Mouse (Mus musculus) G1E-ER4 (cell line): ENCODE results near the gene Omd. TPM values are rescaled to one million over a fixed set of nuclear protein-coding genes. Genes with fewer than 3 reads are reported as not detected.

Experiments used
- GATA1 ChIP-seq: IDR thresholded peaks from one replicate; pipeline ENCODE4 v1.8.0; 2012; ENCODE audit warnings: low read length, inconsistent platforms
- polyA plus RNA-seq: library from polyadenylated mRNA; stranded (reverse); fragments of >175 nt; gene quantifications from 2 replicates; pipeline ENCODE4 v1.2.3, GENCODE M21; 2012

Omd gene
- polyA plus RNA-seq, result not detected in 2 replicates

DNA sequence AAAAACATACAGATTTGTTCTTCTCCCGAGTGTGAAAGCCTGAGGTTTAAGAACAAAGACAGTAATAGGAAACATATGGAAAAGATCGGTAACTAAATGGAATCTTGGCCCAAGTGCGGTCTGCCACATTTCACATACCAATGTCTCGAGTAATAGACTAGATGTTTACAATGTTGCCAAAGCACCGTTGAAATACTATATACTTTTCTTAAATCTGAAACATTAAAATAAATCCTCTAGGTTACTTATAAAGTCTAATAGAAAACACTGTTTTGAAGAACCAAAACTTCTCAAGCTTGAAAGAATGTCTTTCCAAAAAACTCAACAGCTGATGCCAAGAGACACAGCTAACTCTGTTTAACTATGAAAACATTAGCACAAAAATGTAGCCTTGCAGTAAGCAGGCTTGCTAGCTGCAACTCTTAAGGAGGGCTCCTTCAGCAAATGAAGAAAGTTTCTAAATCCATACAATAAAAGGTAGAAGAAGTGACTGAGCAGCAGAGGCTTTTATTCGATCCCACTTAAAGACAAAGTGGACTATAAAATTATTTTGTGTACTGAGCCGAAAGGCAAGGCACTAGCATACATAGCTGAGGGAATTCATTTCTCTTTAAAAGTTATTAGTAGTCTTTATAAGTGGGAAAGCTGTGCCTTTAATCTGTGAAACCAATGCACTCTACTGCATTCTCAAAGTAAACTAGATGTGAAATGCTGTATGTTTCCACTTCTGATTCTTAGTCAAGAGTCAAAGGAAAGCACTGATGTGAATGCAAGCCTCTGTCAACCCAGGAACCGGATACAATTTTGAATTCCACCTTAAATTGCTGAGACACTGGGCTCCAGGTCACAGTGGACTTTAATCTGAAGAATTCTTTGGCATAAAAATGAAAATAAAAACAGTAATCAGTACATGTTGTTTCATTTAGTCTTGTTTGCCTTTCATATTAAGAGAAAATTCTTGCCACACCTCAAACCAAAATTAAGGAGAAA lies at the start of gene Omd:
Gene Omd (plus strand): TSS at position 922 of the 990 bp plus-strand sequence.
- TF ChIP-seq GATA1, result no peak

DNA sequence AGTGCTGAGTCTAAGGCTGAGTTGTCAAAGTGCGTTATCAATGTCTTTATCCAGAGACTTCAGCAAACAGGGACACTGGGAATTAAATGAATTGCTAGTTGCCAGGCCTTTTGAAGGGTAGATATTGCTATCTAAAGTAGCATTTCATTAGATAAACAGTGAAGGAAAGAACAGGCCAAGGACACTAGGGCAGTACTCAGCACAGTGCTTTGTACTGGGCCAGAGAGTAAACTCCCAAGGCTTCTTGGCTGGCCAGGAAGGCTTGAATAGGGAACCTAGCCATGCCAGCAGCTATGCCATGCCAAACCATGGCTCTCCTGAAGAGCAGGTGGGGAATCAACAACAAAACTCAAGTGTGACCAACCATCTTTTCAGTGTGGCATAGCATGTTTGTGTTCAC lies 45.3 kb upstream of the Omd start:
- no peak for TF ChIP-seq GATA1

DNA sequence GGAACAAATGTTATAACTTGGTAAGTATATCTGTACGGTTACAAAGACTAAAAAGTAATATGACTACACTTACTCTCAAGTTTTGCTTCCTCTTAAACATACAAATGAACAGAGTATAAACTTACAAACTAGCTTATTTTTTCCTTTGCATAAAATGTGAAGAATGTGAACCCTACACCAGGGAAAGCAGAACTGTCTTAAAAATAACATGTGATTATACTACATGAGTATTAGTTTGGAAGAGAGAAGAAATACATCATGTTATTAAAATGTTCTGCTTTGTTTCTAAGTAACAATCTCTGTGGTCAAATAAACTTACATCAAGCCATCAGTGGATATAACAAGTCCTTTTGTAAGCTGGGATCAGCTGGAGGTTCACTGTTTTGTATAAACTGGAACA lies 43.6 kb upstream of the Omd start:
- TF ChIP-seq GATA1, result no peak

DNA sequence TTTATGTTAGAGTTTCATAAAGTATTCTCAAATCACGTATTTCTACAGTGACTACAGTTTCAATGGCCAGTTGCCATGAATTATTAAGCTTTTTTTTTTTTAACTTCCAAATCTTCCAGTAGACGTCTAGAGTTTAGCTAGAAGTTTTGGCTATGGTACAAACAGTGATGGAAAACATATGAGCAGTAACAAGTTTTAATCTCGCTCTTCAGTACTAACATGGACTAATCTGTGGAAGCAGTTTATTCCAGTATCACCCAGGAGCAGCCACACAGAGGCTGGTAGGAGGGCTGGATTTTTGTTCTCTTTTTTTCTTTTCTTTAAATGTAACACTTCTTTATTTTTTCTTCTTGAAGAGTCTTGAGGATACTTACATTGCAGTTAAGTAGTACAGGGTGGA lies 38.0 kb upstream of the Omd start, which contains the start of gene Aspn:
Gene Aspn (plus strand): TSS at position 165 of the 400 bp plus-strand sequence.
- TF ChIP-seq GATA1, result no peak

DNA sequence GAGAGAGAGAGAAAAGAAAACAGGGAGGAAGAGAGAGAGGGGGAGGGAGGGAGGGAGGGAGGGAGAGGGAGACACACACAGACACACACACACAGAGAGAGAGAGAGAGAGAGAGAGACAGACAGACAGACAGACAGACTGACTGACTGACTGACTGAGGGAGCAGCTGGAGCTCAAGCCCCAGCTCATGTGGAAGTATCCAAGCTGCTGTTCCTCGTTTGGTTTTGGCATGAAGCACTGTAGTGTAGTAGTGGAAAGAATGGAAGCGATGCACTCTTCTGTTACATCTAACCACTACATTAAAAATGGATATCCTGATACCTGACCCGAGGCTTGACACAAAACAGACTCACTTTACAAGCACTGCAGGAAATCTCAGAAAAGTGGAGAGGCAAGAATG lies 36.6 kb upstream of the Omd start:
- TF ChIP-seq GATA1, result no peak

DNA sequence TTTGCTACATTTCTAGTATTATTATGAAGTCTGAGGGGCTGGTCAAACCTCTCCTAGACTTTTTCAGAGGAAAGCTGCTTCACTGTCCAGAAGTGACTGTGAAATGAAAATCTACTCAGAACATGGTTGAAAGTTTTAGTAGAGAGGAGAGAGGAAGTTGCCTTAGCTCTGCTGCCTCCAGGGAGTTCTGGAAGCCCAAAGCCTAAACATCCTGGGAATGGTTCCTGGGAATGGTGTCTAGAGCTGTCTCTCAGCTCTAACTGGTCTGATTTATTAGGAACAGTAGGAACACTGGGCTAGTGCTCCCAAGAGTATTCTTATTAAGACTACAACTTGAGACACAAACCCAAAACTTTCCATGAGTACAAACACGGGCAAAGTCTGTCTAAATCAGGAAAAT lies 35.7 kb upstream of the Omd start:
- no peak for TF ChIP-seq GATA1

DNA sequence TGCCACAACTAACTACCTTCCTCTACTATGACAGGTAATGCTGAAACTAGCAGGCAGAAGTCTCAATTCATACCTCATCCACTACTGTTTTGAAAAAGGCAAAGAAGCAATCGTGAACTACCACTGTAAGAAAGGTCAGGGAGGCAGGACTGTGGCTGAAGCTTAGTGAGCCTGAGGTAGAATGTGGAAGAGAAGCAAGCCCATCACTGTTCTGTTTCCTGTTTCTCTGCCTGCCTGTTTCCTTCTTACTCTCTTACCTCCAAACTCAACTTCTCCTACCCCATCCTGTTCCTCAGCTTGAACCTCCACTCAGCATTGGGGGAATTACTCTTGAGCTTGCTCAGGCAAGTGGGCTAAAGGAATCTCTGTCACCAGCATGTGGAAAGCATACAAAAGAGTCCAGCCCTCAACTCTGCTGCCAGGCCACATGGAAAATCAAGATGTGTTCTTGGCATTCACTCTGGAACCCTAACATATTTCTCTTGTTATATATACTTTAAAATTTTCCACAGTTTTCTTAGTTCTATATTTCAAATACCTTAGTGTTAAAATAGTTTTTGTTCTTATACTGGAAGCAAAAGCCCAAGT lies 34.6 kb upstream of the Omd start:
- no peak for TF ChIP-seq GATA1

DNA sequence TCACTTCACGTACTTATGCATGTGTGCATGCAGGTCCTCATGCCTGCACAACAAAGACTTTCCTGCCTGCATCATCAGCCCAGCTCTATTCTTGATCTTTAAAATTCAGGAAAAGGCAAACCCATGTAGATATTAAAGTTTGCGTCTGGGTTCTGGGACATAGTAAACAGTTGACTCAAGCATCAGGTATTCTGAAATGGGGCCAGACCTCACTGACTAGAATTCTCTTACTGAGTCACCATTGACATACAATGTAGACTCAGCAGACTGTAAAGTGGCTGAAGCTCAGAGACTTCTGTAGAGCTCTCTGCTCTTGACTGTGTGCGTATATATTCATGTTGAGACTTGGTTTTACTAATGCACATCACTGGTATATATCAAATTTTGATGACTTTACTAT lies 32.6 kb upstream of the Omd start:
- TF ChIP-seq GATA1, result no peak

DNA sequence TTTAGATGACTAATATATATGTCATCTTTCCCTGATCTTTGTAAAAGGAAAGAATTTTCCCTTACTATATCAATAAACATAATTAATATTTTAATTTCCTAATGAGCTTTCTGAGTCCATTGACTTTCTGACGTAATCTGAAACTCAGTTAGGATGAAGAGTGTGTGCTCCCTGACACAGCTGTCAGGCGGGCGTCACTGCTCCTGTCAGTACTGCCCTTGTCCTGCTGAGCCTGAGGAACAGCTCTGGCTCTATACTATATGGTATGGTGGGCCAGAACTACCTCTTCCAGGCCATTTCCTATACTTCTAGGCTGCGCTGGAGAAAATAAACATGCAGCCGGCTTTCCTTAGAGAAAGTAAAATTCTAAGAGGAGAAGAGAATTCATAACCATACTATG lies 27.7 kb upstream of the Omd start:
- TF ChIP-seq GATA1, result no peak

DNA sequence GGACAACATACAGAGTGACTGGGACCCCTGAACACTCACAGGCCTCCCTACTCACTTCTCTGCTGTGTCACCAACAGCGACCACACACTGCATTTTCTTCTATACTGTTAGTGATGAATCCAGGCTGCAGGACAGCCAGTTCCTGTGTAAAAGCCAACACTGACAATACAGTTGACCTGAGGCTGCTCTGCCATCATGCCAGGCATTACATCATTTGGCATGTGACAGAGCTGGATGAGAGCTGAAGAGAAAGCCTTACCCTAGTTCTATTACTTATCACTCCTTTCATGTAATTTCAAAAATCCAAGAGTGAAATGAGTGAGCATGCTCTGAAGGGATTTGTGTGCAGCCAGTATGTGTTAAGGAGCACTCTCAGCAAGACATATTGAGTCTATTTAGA lies 26.1 kb upstream of the Omd start:
- no peak for TF ChIP-seq GATA1

DNA sequence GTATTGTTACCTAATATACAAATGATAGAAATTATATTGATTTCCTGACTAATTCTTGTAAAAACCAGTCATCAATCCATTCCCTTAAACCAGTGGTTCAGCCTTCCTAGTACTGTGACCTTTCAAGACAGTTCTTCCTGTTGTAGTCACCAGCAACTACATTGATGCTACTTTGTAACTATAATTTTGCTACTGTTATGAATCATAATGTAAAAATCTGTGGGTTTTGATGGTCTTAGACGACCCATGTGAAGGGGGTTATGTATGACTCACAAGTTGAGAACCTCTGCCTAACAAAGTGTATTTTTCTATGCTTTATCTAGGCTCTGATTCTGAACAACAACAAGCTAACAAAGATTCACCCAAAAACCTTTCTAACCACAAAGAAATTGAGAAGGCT lies 25.3 kb upstream of the Omd start:
- no peak for TF ChIP-seq GATA1

DNA sequence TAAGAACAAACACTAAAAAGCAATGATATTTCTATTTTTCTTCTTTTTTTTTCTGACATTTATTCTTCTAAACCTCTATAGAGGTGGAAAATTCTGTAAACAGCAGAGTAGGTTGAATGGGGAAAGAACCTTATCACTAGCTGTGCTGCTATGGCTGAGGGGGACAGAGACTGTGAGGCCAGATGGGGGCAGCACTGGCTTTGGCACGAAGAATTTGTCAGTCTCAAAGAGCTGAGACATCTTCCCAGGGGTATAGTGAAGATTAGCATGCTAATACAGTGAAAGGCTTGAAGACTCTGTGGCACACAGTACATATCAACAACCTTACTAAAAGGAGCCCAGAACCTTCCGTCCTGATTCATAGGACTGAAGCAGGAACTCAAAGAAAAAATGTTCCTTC lies 23.1 kb upstream of the Omd start:
- TF ChIP-seq GATA1, result no peak

DNA sequence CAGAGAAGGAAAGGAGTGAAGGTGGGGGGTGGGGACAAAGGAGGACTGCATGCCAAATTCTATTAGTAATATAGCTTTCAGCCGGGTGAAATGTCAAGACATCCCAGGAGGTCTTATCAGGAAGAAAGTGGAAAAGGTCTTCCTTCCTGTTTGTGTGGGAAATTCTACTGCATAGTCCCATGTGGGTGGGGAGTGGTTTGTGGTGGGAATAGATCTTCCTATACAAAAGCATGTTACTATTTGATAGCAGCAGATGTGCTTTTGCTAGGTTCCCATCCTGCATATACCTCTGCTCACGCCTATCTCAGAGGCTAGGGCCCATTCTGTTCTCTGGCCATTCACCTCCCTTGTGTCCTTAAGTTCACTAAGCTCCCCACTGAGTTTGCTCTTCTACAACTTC lies 21.4 kb upstream of the Omd start:
- peak; percentile 67 for TF ChIP-seq GATA1

DNA sequence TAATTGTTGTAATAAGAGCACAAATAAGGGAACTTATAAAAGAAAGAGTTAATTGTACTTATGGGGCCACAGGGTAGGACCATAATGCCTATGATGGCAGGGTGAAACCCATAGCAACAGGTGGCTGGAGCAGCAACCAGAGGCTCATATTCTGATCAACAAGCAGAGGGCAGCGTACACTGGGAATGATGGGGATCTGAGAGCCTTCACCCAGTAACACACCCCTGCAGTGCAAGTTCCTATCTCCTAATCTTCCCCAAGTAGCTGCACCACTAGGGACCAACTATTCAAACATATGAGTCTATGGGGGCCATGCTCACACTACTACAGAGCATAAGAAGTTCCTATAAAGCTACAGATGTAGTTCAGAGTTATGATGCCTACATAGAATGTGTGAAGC lies 17.9 kb upstream of the Omd start:
- TF ChIP-seq GATA1, result no peak

DNA sequence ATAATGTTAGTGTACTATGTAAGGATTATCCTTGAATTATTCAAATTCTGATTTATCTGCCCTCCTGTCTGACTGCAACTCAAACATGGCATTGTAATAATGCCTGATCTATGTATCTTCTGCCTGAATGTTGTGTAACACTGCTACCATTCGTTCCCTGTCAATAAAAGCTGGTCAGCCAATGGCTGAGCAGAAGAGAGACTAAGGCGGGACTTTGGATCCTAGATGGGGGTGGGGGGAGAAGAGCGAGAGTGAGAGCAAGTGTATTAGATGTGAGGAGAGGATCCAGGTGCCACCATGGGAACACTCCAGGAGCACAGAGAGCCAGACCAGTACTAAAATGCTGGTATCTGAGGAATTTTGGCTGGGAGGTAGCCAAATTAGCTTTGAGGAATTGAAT lies 11.9 kb upstream of the Omd start:
- no peak for TF ChIP-seq GATA1

DNA sequence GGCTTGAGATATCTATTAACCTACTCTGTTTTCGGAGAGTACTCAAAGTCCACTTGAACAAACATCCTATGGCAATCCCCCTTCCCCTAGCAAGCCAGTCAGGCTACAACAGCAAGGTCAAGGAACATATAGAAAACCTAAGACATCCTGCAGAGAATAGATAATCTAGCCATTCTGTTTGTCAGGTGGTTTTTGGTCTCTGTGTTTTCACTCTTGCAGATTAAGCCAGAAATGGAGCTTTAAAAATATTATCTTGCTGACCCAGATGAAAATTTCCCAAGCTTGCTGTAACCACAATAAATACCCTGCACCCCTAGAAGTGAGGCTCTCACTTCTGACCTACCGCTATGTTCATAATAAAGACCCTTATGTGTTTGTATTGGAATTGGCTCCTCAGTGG lies 10.8 kb upstream of the Omd start:
- TF ChIP-seq GATA1, result peak; percentile 89

DNA sequence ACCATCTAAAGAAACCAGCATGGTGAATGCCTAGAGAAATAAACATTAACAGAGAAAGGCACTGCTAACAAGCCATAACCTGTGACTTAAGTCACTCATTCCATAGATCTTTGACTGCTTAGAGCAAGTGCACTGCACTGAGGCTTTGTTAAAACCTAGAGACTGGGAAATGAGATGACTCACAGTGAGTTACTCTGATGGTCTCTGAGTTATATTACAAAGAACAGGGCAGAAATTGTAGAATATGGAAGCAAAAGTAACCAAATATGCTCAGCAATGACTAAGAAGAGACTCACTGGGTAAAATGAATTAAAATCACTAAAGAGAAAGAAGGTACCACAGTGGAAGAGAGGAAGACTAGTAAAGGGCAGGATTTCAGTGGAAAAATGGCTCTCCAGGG lies 1.6 kb downstream of the Omd start:
- TF ChIP-seq GATA1, result no peak
